Mouse (Mus musculus): ENCODE results near the gene Coq9.

DNA sequence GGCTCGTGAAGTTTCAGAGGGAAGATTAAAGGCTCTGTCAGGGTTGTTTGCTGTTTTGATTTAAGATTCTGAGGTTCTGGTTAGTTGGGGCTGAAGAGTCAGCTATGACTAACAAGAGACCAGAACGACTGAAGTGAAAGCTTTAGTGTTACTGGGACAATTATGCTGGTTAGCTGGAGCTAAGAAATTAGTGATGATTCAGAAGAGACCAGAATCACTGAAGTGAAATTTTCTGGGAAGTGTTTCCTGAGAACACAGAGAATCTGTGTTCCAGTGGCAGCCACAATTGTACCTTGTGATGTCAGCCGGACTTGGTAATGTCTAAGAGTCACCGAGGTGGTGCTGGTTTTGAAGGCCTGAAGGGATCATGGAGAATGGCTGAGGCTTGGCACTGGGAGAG is 42.6 kb downstream of the Coq9 start:
- TF ChIP-seq CTCF (IDR thresholded peaks at IDR 0.05; ENCODE audit: insufficient read depth, low read length) (no peak), POLR2A (IDR thresholded peaks at IDR 0.05; ENCODE audit: borderline replicate concordance, extremely low read depth, low read depth, low read length) (no peak)
